Mouse (Mus musculus) cerebellum, adult 8-10 months (tissue): ENCODE measurements around the gene Pum2.
"Not testable (repeated sequence)": the region's sequence is repeated elsewhere in the genome, so short reads cannot be mapped to it uniquely, and the experiment has no call there.

Source experiments
- DNase-seq: peaks from one replicate; pipeline ENCODE4 v3.0.0; 2022

Pum2 gene

GRCm38 (mm10) chr12:8669846-8670245, 4.1 kb upstream of the Pum2 start:
- DNase-seq, result no peak

GRCm38 (mm10) chr12:8673121-8673973, 587 bp upstream of the Pum2 start:
- DNase-seq, result no peak

- DNase-seq, result peak; percentile 57
Measured at GRCm38 (mm10) chr12:8674377-8674864, 487 bp downstream of the Pum2 start.

- DNase-seq, result no peak
Measured at GRCm38 (mm10) chr12:8674891-8675341, 982 bp downstream of the Pum2 start.

- DNase-seq, result no peak
Measured at GRCm38 (mm10) chr12:8675361-8675760, 1.4 kb downstream of the Pum2 start.

GRCm38 (mm10) chr12:8676341-8676740, 2.4 kb downstream of the Pum2 start:
- DNase-seq, result no peak

GRCm38 (mm10) chr12:8677926-8678325, 4.0 kb downstream of the Pum2 start:
- DNase-seq, result no peak

- DNase-seq, result no peak
Measured at GRCm38 (mm10) chr12:8684200-8684599, 10.3 kb downstream of the Pum2 start.

GRCm38 (mm10) chr12:8685036-8685435, 11.1 kb downstream of the Pum2 start:
- no peak for DNase-seq

GRCm38 (mm10) chr12:8689882-8690281, 15.9 kb downstream of the Pum2 start:
- not testable (repeated sequence) for DNase-seq

GRCm38 (mm10) chr12:8698895-8699294, 25.0 kb downstream of the Pum2 start:
- peak; percentile 45 for DNase-seq

GRCm38 (mm10) chr12:8703988-8704387, 30.1 kb downstream of the Pum2 start:
- no peak for DNase-seq

- DNase-seq, result no peak
Measured at GRCm38 (mm10) chr12:8708876-8709275, 34.9 kb downstream of the Pum2 start.

GRCm38 (mm10) chr12:8712665-8713064, 38.7 kb downstream of the Pum2 start:
- DNase-seq, result no peak

- no peak for DNase-seq
Measured at GRCm38 (mm10) chr12:8716093-8716492, 42.2 kb downstream of the Pum2 start.

- no peak for DNase-seq
Measured at GRCm38 (mm10) chr12:8726890-8727289, 53.0 kb downstream of the Pum2 start.

- DNase-seq, result no peak
Measured at GRCm38 (mm10) chr12:8728739-8729138, 54.8 kb downstream of the Pum2 start.

GRCm38 (mm10) chr12:8753654-8754053, 79.7 kb downstream of the Pum2 start:
- no peak for DNase-seq

GRCm38 (mm10) chr12:8754116-8754515, 80.2 kb downstream of the Pum2 start:
- no peak for DNase-seq

GRCm38 (mm10) chr12:8758029-8758428, 84.1 kb downstream of the Pum2 start:
- no peak for DNase-seq

- DNase-seq, result no peak
Measured at GRCm38 (mm10) chr12:8759115-8759514, 85.2 kb downstream of the Pum2 start.

GRCm38 (mm10) chr12:8759779-8760178, 85.8 kb downstream of the Pum2 start:
- DNase-seq, result no peak

- no peak for DNase-seq
Measured at GRCm38 (mm10) chr12:8760561-8760960, 86.6 kb downstream of the Pum2 start.

- DNase-seq, result no peak
Measured at GRCm38 (mm10) chr12:8761058-8761457, 87.1 kb downstream of the Pum2 start.

- DNase-seq, result no peak
Measured at GRCm38 (mm10) chr12:8762667-8763066, 88.7 kb downstream of the Pum2 start.
